Comparison of ENCODE assay signal across 10 mouse cellular contexts in the genomic region with DNA sequence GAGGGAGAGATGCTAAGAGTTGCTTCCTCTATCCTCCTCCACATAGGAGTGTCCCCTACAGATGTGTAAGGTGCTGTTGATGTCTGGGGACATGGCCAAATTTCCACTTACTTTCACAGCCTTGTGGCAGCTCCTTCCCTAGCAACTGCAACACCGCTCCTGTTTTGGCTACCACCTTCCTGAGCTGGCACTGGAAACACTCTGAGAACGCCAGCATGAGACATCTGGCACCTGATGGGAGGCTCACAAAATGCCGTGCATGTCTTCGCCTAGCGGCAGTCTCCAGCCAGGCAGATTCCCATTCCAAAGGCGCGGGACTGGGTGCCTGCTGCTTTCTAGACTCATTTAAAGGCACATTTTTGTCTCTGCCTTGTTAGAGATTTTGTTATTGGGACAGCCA. TPM values are rescaled to one million over a fixed set of nuclear protein-coding genes. Genes with fewer than 3 reads are reported as not detected.
DNase-seq lines count a peak whose midpoint lies in the region; ATAC-seq and TF ChIP-seq lines count a peak whose summit lies in the region.
"Had no signal": no experiment of that assay in that cellular context is flagged by ENCODE, and none has a peak within 500 bp of the region (broad histone marks: within the 10 kb centered on the region; RNA-seq: fewer than 3 reads in every experiment).

No protein-coding gene starts in this region.

- TF ChIP-seq CTCF in left cerebral cortex, adult 2 months (IDR thresholded peaks at IDR 0.05) = peak; percentile 48

- ATAC-seq in cerebellum, adult (ENCODE audit: insufficient number of reproducible peaks, low FRiP score, low TSS enrichment) = no peak
- ATAC-seq in erythroid progenitor cell, adult 5-6 weeks (replicated peaks; ENCODE audit: low FRiP score, poor library complexity, severe bottlenecking) = no peak

- no peak overlapping the region for H3K4me3 ChIP-seq in left cerebral cortex, adult 2 months
- H3K4me3 ChIP-seq: neural tube, embryonic 13.5 days had no signal

- DNase-seq in cerebellum, adult 11 months = peak; percentile 56
- DNase-seq in cerebellum, adult 8-10 months = peak; percentile 68
- peak; percentile 61 for DNase-seq in gastrocnemius, postnatal 25 days
- peak; percentile 60 to 75 for DNase-seq in left cerebral cortex, adult 2 months (ENCODE audit: extremely low spot score in 1 of 2, low spot score in 2 of 2)
- no peak for DNase-seq in liver
- DNase-seq in lung, postnatal 36 days = no peak

- peak overlapping the region; percentile 61 for H3K27ac ChIP-seq in left cerebral cortex, adult 2 months
- H3K27ac ChIP-seq: liver, embryonic 14.5 days; neural tube, embryonic 13.5 days had no signal

- intact Hi-C loops in left cerebral cortex, adult 2 months (cut with DNase I) = no loop called here

RNA-seq across cellular contexts. Expression of a gene that starts 22.7 kb away (rescaled TPM):
- 10 to 100 TPM; 23.6 to 27.6 TPM for total RNA-seq in gastrocnemius, postnatal 25 days (2021)
- 100 to 1,000 TPM; 234 to 249 TPM for total RNA-seq in left cerebral cortex, adult 2 months (2021)
- total RNA-seq in erythroid progenitor cell, adult 5-6 weeks (2015; ENCODE audit: low replicate concordance) = 4.7 and 5.0 TPM in 2 replicates
- total RNA-seq in erythroid progenitor cell, adult 5-6 weeks (2017; ENCODE audit: low replicate concordance) = 1.9 and 7.3 TPM in 2 replicates

RNA-seq across cellular contexts. Expression of a gene that starts 35.3 kb away (rescaled TPM):
- 10 to 100 TPM; 24.9 to 26.2 TPM for total RNA-seq in gastrocnemius, postnatal 25 days (2021)
- total RNA-seq in left cerebral cortex, adult 2 months (2021) = 10 to 100 TPM; 33.5 to 38.5 TPM
- 6.8 and 8.0 TPM in 2 replicates for total RNA-seq in erythroid progenitor cell, adult 5-6 weeks (2015; ENCODE audit: low replicate concordance)
- total RNA-seq in erythroid progenitor cell, adult 5-6 weeks (2017; ENCODE audit: low replicate concordance) = 9.2 and 9.6 TPM in 2 replicates

RNA-seq across cellular contexts. Expression of a gene that starts 40.6 kb away (rescaled TPM):
- not detected for total RNA-seq in gastrocnemius, postnatal 25 days (2021)
- total RNA-seq in left cerebral cortex, adult 2 months (2021) = 1 to 10 TPM in 1 of 2 experiments, under 1 TPM in 1; 0.68 to 1.0 TPM
- total RNA-seq in erythroid progenitor cell, adult 5-6 weeks (2015; ENCODE audit: low replicate concordance) = not detected in 2 replicates
- not detected in 2 replicates for total RNA-seq in erythroid progenitor cell, adult 5-6 weeks (2017; ENCODE audit: low replicate concordance)

Comparison
In these comparisons a context has a peak if more than half of its experiments do, and no peak if none do; other contexts are left out.
1. DNase-seq: peak in cerebellum, adult 11 months (single experiment), cerebellum, adult 8-10 months (single experiment), gastrocnemius, postnatal 25 days (single experiment) and left cerebral cortex, adult 2 months (2 of 2); none in liver (single experiment) and lung, postnatal 36 days (single experiment).
2. RNA of a gene that starts 22.7 kb away (total RNA-seq): 234 to 249 TPM in left cerebral cortex, adult 2 months; 23.6 to 27.6 TPM in gastrocnemius, postnatal 25 days and 1.9 to 7.3 TPM in erythroid progenitor cell, adult 5-6 weeks; every median in the first group is over 4 times any median in the second.